Mouse (Mus musculus): ENCODE data around the gene Dapk3.

Dapk3 gene

GRCm38 (mm10) chr10:81198990-81199389, 16.2 kb downstream of the Dapk3 start:
- CTCF ChIA-PET, result interaction anchor here (0.6 to 0.9 kb wide), 2 partner anchors 19 to 458 kb away, joined by 3 to 7 read pairs; no protein-coding TSS in a partner anchor

DNA sequence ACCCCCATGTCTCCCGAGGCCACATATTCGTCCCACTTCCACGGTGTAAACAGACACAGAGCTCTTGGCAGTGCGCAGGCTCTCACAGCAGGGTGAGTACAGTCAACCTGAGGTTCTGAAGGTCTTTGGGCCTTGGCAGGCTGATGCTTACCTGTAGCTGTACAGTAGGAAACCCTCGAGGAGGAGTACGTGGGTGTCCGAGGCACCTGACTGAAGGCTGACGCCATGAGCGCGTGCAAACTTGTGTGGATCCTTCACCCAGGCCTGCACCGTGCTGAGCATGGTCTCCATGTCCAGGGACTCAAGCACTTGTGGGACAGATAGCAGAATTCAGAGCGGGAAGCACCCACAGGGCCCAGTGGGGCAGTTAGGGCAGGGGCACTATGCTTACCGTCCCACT, 17.3 kb downstream of the Dapk3 start:
- CTCF ChIA-PET, result interaction anchor here (0.9 kb wide), 1 partner anchor 17 kb away, joined by 3 read pairs; no protein-coding TSS in a partner anchor

DNA sequence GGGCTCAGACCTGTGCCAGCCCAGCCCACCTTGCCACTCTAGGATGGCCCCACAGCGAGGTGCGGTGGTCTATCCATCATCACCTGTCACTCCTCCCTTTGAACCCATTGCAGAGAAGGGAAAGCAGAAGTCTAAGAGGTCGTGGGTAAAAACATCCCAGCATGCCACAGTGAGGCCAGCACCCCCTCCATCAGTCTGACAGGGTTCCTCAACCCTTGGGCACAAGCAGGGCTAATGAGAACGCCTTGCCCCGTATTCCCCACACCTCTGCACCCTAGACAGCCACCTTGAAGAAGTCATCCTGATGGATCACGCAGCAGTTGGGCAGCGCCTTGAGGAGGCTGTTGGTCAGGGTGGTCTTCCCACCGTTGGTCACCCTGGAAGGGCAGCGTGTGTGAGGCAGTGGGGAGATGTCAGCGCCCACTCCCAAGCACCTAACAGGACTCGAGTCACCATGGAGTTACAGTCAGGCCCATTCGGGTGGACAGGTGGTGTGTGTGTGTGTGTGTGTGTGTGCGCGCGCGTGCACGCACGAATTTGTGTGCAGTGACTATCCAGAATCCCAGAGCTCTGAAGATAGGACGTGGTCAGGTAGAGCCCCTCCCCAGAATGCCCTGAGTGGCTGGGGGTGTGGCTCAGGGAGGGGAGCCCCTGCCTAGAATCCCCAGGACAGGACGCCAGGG, 17.9 kb downstream of the Dapk3 start:
- CTCF ChIA-PET, result interaction anchor here (0.9 kb wide), 1 partner anchor 17 kb away, joined by 3 read pairs; no protein-coding TSS in a partner anchor

- CTCF ChIA-PET, result no interaction called here
Observed at GRCm38 (mm10) chr10:81201807-81202758, 19.3 kb downstream of the Dapk3 start, which contains the start of gene Nmrk2. Gene Nmrk2, minus strand, starts transcription at chr10:81202051.

- CTCF ChIA-PET, result interaction anchor here (0.5 kb wide), 1 partner anchor 28 kb away, joined by 9 read pairs; no protein-coding TSS in a partner anchor
Observed at GRCm38 (mm10) chr10:81202978-81203720, 20.3 kb downstream of the Dapk3 start.

- CTCF ChIA-PET, result interaction anchor here (0.5 kb wide), 1 partner anchor 27 kb away, joined by 9 read pairs; no protein-coding TSS in a partner anchor
Observed at GRCm38 (mm10) chr10:81204137-81204536, 21.3 kb downstream of the Dapk3 start.

DNA sequence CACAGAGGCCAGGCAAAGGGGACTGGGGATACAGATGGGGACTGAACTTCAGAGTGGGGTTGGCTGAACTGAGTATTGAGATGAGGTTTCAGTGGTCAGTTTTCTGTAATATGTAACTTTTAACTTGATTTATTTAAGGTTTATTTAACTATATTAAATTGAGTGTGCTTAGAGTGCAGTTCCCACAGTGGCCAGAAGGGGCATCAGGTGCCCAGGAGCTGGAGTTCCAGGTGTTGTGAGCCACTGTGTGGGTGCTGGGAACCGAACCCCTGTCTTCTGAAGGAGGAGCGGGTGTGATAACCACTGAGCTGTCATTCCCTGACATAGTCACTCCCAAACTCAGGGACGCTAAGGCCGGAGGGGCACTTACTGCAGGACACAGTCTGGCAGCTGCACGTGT, 27.3 kb downstream of the Dapk3 start:
- CTCF ChIA-PET, result no interaction called here

DNA sequence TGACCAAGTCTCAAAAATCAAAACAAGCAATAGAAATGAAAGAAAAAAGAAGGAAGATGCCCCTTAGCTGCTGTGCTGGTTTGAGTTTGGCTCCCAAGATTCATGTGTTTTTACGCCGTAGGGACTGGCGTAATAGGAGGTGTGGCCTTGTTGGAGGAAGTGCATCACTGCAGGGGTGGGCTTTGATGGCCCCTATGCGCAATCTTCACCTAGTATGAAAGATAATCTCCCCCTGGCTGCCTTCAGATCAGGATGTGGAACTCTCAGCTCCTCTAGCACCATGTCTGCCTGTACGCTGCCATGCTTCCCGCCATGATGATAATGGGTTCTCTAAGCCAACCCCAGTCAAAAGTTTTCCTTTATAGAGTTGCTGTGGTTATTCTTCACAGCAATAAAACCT, 33.5 kb downstream of the Dapk3 start:
- CTCF ChIA-PET, result interaction anchor here (1.1 kb wide), 1 partner anchor 10 kb away, joined by 22 read pairs; no protein-coding TSS in a partner anchor

GRCm38 (mm10) chr10:81216810-81217209, 34.0 kb downstream of the Dapk3 start:
- CTCF ChIA-PET, result interaction anchor here (0.7 to 1.5 kb wide), 4 partner anchors 11 to 29 kb away, joined by 3 to 22 read pairs (median 4); no protein-coding TSS in a partner anchor

- CTCF ChIA-PET, result interaction anchor here (0.7 to 1.5 kb wide), 7 partner anchors 11 to 113 kb away, joined by 3 to 22 read pairs (median 5); no protein-coding TSS in a partner anchor
Observed at GRCm38 (mm10) chr10:81217267-81217666, 34.5 kb downstream of the Dapk3 start.

GRCm38 (mm10) chr10:81217964-81218363, 35.2 kb downstream of the Dapk3 start:
- CTCF ChIA-PET, result interaction anchor here (0.9 to 1.5 kb wide), 5 partner anchors 18 to 113 kb away, joined by 3 to 6 read pairs (median 3); no protein-coding TSS in a partner anchor

DNA sequence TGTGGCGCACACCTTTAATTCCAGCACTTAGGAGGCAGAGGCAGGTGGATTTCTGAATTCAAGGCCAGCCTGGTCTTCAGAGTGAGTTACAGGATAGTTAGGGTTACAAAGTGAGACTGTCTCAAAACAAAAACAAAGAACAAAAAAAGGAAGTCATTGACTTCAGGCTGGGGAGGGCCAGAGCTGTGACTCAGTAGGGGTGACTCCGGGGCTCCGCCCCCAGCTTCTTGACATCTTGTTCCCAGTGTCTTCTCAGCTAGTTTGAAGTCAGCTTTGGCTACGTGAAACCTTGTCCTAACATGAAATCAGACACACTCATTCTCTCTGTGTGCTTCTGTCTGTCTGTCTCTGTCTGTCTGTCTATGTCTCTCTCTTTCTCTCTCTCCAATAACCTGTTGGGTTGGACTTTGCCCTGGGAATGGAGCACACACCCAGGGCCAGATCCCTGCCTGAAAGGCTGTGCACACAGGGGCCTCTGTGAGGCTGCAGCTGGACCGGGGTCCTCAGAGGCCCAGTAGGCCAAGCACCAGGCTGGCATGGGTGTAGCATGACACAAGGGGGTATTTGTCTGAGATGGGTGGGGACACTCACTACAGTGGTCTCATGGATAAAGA, 38.7 kb downstream of the Dapk3 start:
- CTCF ChIA-PET, result interaction anchor here (0.6 kb wide), 1 partner anchor 29 kb away, joined by 5 read pairs; no protein-coding TSS in a partner anchor

GRCm38 (mm10) chr10:81223731-81224130, 40.9 kb downstream of the Dapk3 start:
- CTCF ChIA-PET, result interaction anchor here (0.6 kb wide), 1 partner anchor 12 kb away, joined by 4 read pairs; no protein-coding TSS in a partner anchor

- CTCF ChIA-PET, result interaction anchor here (0.6 to 0.8 kb wide), 2 partner anchors 36 to 59 kb away, joined by 3 to 5 read pairs; no protein-coding TSS in a partner anchor
Observed at GRCm38 (mm10) chr10:81229735-81230437, 47.1 kb downstream of the Dapk3 start.

DNA sequence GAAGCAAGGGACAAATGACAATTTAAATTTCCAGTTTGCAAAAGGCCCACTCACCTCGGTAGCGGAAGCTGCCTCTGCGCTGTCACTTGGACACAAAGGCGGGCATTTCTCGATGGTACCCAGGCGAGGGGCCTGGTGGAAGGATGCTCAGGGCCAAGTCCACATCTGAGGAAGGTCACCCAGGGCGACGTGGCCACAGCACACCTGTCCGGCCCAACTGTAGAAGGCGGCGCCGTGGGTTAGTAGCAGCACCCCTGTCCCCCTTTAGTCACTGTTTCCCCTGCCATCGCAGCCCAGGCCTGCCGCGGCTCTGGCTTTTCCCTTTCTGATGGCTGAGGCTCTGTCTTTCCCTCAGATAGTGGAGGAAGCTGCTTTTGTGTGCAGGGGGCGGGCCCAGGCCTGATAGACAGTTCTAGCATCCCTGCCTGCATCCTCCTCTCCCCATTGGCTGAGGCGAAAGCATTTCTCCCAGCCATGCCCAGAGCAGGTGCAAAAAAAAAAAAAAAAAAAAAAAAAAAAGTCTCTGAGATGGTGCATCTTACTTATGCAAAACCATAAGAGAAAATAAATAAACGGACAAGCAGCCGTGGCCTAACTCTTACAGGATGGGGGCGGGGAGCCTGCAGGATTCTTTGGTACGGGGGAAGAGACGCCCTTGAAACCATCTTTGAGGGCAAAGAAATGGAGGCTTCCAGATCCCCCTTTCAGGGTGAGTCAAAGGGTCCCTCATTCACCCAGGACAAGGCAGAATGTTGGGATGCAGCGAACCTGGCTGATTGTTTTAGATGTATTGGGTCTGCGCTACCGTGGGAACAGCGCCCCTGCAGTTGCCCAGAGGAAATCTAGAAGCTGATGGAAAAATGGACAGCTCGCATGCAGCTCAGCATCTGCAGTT, 47.9 kb downstream of the Dapk3 start, which contains the start of gene Atcay:
Atcay (minus strand) TSS at position 396 of the 895 bp plus-strand sequence.
- CTCF ChIA-PET, result interaction anchor here (0.6 kb wide), 3 partner anchors 27 to 136 kb away, joined by 4 to 9 read pairs (median 5); no protein-coding TSS in a partner anchor

DNA sequence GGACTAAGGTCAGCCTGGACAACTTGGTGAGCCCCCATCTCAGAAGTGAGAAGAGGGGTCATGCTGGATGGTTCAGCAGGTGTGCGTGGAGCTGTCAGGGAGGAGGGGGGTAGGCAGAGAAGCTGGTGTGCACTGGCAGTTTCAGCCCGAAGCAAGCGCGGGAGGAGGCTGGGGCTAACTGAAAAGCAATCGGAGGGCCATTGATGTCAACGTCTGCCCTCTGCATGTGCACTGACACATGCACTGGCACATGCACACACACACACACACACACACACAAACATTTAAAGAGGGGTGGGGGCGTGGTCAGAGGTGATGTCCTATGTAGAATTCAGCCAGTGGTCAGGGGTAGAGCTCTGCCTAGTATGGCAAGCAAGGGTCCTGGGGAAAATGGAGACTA, 48.6 kb downstream of the Dapk3 start:
- CTCF ChIA-PET, result interaction anchor here (0.6 to 0.7 kb wide), 3 partner anchors 28 to 613 kb away, joined by 4 to 9 read pairs (median 9); no protein-coding TSS in a partner anchor

- CTCF ChIA-PET, result interaction anchor here (0.5 to 0.7 kb wide), 2 partner anchors 8 to 10 kb away, joined by 3 to 5 read pairs; no protein-coding TSS in a partner anchor
Observed at GRCm38 (mm10) chr10:81232580-81233225, 49.9 kb downstream of the Dapk3 start, which contains the start of gene Zfr2. Gene Zfr2, plus strand, starts transcription at chr10:81233155.

GRCm38 (mm10) chr10:81233226-81233585, 50.4 kb downstream of the Dapk3 start:
- CTCF ChIA-PET, result interaction anchor here (0.7 kb wide), 1 partner anchor 8 kb away, joined by 3 read pairs; no protein-coding TSS in a partner anchor

Data from spleen, embryonic (tissue).